Comparison of ENCODE assay signal across 27 mouse cellular contexts in the genomic region with DNA sequence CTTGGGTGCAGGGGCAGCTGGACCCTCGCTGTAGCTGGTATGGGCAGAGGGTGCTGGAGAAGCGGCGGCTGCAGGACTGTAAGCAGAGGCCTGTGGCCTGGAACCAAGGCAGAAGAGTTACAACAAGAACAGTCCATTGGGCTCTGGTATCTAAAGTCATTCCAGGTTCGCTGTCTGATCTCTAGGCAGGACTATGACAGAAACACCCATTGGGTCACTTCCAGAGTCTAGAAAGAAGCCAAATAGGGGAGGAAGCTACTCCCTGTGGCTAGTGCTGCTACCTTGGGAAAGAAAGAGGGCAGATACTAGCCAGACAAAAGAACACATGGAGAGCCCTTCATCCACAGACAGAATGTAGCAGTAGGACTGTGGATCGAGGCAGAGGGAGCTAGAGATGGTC. TPM values are rescaled to one million over a fixed set of nuclear protein-coding genes. Genes with fewer than 3 reads are reported as not detected.
"Had no signal": no experiment of that assay in that cellular context is flagged by ENCODE, and none has a peak within 500 bp of the region (broad histone marks: within the 10 kb centered on the region; RNA-seq: fewer than 3 reads in every experiment).

No protein-coding gene starts in this region.

- H3K9ac ChIP-seq: lung, embryonic 14.5 days; midbrain, embryonic 12.5 days; neural tube, embryonic 13.5 days; neural tube, embryonic 15.5 days had no signal

- H3K36me3 ChIP-seq: midbrain, embryonic 10.5 days; midbrain, embryonic 12.5 days; neural tube, embryonic 13.5 days; neural tube, embryonic 15.5 days had no signal

- ATAC-seq: midbrain, embryonic 16.5 days had no signal

- H3K9me3 ChIP-seq: midbrain, embryonic 10.5 days; midbrain, embryonic 12.5 days; neural tube, embryonic 13.5 days; neural tube, embryonic 15.5 days had no signal

- H3K27me3 ChIP-seq: neural tube, embryonic 13.5 days; neural tube, embryonic 15.5 days had no signal

- DNase-seq: lung, adult 18-20 months; lung, embryonic 14.5 days; lung, postnatal 10 days; lung, postnatal 4 days; midbrain, embryonic 14.5 days; retina, postnatal 1 day; right cerebral cortex, adult 18-20 months; right cerebral cortex, postnatal 25 days; right cerebral cortex, postnatal 4 days; spleen, adult 18-20 months; thymus, adult 18-20 months; thymus, postnatal 14 days; thymus, postnatal 36 days had no signal

- H3K27ac ChIP-seq: midbrain, embryonic 10.5 days; midbrain, embryonic 12.5 days; neural tube, embryonic 13.5 days; neural tube, embryonic 15.5 days had no signal

- H3K4me3 ChIP-seq: midbrain, embryonic 10.5 days; midbrain, embryonic 12.5 days; myocyte; neural tube, embryonic 13.5 days; neural tube, embryonic 15.5 days had no signal

- H3K4me2 ChIP-seq: lung, embryonic 14.5 days; midbrain, embryonic 12.5 days; neural tube, embryonic 13.5 days; neural tube, embryonic 15.5 days had no signal

RNA-seq across cellular contexts. Expression of a gene that starts 29.6 kb away (rescaled TPM):
- total RNA-seq: megakaryocyte, adult 5-6 weeks; megakaryocyte-erythroid progenitor cell, adult 5-6 weeks had no signal
- polyA plus RNA-seq: lung, embryonic 14.5 days; lung, embryonic 16.5 days; midbrain, embryonic 10.5 days; midbrain, embryonic 12.5 days; midbrain, embryonic 14.5 days; midbrain, embryonic 16.5 days; myocyte; neural tube, embryonic 11.5 days; neural tube, embryonic 13.5 days; neural tube, embryonic 15.5 days; small intestine, adult 2 months; stomach, embryonic 14.5 days; stomach, embryonic 16.5 days; thymus, postnatal 0 days had no signal

RNA-seq across cellular contexts. Expression of a gene that starts 36.3 kb away (rescaled TPM):
- total RNA-seq: megakaryocyte, adult 5-6 weeks; megakaryocyte-erythroid progenitor cell, adult 5-6 weeks had no signal

RNA-seq across cellular contexts. Expression of a gene that starts 47.7 kb away (rescaled TPM):
- total RNA-seq: megakaryocyte, adult 5-6 weeks; megakaryocyte-erythroid progenitor cell, adult 5-6 weeks had no signal
- polyA plus RNA-seq: lung, embryonic 14.5 days; midbrain, embryonic 12.5 days; midbrain, embryonic 14.5 days; midbrain, embryonic 16.5 days; neural tube, embryonic 11.5 days; neural tube, embryonic 13.5 days; small intestine, adult 2 months; stomach, embryonic 14.5 days; thymus, postnatal 0 days had no signal

RNA-seq across cellular contexts. Expression of a gene that starts 49.1 kb away (rescaled TPM):
- total RNA-seq: megakaryocyte-erythroid progenitor cell, adult 5-6 weeks had no signal
